Mouse (Mus musculus): ENCODE results near the gene Idh3g. TPM values are rescaled to one million over a fixed set of nuclear protein-coding genes. Genes with fewer than 3 reads are reported as not detected.
"Not testable (repeated sequence)": the region's sequence is repeated elsewhere in the genome, so short reads cannot be mapped to it uniquely, and the experiment has no call there.

Gene Idh3g
- polyA plus RNA-seq, 1 experiment from 2014 or later, result 206 TPM

- Histone ChIP-seq H3K4me2 (replicated peaks; ENCODE audit: low read depth, low read length) (no peak overlapping the region), H3K9me3 (ENCODE audit: control insufficient read depth, low read length) (no peaks in the 10 kb centered on the region), H3K4me3 (ENCODE audit: low read depth, low read length) (no peak overlapping the region), H3K36me3 (ENCODE audit: control insufficient read depth, insufficient read depth, low read length) (no peaks in the 10 kb centered on the region), H3K9ac (ENCODE audit: low read depth, low read length) (no peak overlapping the region), H3K27ac (ENCODE audit: low read depth, low read length) (no peak overlapping the region), H3K4me1 (replicated peaks; ENCODE audit: control insufficient read depth, insufficient read depth, low read length) (no peaks in the 10 kb centered on the region), H3K27me3 (ENCODE audit: control insufficient read depth, insufficient read depth, low read length) (no peaks in the 10 kb centered on the region)
- no peak for ATAC-seq (ENCODE audit: low FRiP score)
- DNase-seq (ENCODE audit: low spot score), result peak; percentile 33
- WGBS, result 57% methylated on average over 9 of the region's 9 CpGs
These were observed 19.4 kb downstream of the Idh3g start for GRCm38 (mm10) chrX:73767267-73767666.

DNA sequence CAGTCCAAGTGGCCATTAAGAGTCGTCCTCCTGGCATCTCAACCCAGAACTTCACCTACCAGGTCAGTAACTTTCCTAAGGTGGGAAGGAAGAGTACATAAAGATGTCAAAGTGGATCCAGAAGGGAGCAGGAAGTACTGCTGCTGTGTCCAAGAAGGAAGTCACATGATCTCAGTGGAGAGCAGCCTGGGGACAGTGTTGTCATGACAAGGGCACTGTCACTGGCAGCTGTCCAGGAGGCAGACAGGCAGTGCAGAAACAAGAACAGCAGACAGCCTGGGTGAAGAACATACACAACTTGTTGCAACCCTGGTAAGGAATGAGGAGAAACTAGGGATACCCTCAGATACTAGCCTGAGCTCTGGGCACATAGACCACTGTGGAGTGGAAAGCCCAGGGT, 21.4 kb downstream of the Idh3g start:
- H3K27ac ChIP-seq (ENCODE audit: low read depth, low read length), result no peak overlapping the region
- 74% methylated on average over 1 of the region's 1 CpGs for WGBS
- DNase-seq (ENCODE audit: low spot score) (no peak), ATAC-seq (ENCODE audit: low FRiP score) (no peak)
- H3K9ac ChIP-seq (ENCODE audit: low read depth, low read length), result no peak overlapping the region
- H3K4me2 ChIP-seq (replicated peaks; ENCODE audit: low read depth, low read length), result no peak overlapping the region
- H3K27me3 ChIP-seq (ENCODE audit: control insufficient read depth, insufficient read depth, low read length), result no peaks in the 10 kb centered on the region
- no peaks in the 10 kb centered on the region for H3K36me3 ChIP-seq (ENCODE audit: control insufficient read depth, insufficient read depth, low read length)
- no peaks in the 10 kb centered on the region for H3K9me3 ChIP-seq (ENCODE audit: control insufficient read depth, low read length)
- H3K4me3 ChIP-seq (ENCODE audit: low read depth, low read length), result no peak overlapping the region
- no peaks in the 10 kb centered on the region for H3K4me1 ChIP-seq (replicated peaks; ENCODE audit: control insufficient read depth, insufficient read depth, low read length)

GRCm38 (mm10) chrX:73758611-73759290, 27.9 kb downstream of the Idh3g start:
- Histone ChIP-seq H3K9ac (ENCODE audit: low read depth, low read length) (no peak overlapping the region), H3K27ac (ENCODE audit: low read depth, low read length) (no peak overlapping the region), H3K27me3 (ENCODE audit: control insufficient read depth, insufficient read depth, low read length) (no peaks in the 10 kb centered on the region), H3K4me3 (ENCODE audit: low read depth, low read length) (no peak overlapping the region), H3K36me3 (ENCODE audit: control insufficient read depth, insufficient read depth, low read length) (no peaks in the 10 kb centered on the region), H3K9me3 (ENCODE audit: control insufficient read depth, low read length) (no peaks in the 10 kb centered on the region), H3K4me2 (replicated peaks; ENCODE audit: low read depth, low read length) (no peak overlapping the region), H3K4me1 (replicated peaks; ENCODE audit: control insufficient read depth, insufficient read depth, low read length) (no peaks in the 10 kb centered on the region)
- no peak for ATAC-seq (ENCODE audit: low FRiP score)
- no peak for DNase-seq (ENCODE audit: low spot score)
- 89% methylated on average over 13 of the region's 13 CpGs for WGBS

GRCm38 (mm10) chrX:73756334-73757140, 30.2 kb downstream of the Idh3g start, which contains the start of gene Plxnb3:
Plxnb3 (plus strand) TSS chrX:73757090.
- Histone ChIP-seq H3K27ac (ENCODE audit: low read depth, low read length) (no peak within 1 kb of the TSS), H3K9ac (ENCODE audit: low read depth, low read length) (no peak within 1 kb of the TSS), H3K4me1 (replicated peaks; ENCODE audit: control insufficient read depth, insufficient read depth, low read length) (no peaks in the 10 kb centered on the region), H3K27me3 (ENCODE audit: control insufficient read depth, insufficient read depth, low read length) (no peaks in the 10 kb centered on the region), H3K4me3 (ENCODE audit: low read depth, low read length) (no peak within 1 kb of the TSS), H3K9me3 (ENCODE audit: control insufficient read depth, low read length) (no peaks in the 10 kb centered on the region), H3K36me3 (ENCODE audit: control insufficient read depth, insufficient read depth, low read length) (no peaks in the 10 kb centered on the region), H3K4me2 (replicated peaks; ENCODE audit: low read depth, low read length) (no peak within 1 kb of the TSS)
- ATAC-seq (ENCODE audit: low FRiP score), result no peak
- no peak for DNase-seq (ENCODE audit: low spot score)
- 67% methylated on average over 5 of the region's 5 CpGs for WGBS

DNA sequence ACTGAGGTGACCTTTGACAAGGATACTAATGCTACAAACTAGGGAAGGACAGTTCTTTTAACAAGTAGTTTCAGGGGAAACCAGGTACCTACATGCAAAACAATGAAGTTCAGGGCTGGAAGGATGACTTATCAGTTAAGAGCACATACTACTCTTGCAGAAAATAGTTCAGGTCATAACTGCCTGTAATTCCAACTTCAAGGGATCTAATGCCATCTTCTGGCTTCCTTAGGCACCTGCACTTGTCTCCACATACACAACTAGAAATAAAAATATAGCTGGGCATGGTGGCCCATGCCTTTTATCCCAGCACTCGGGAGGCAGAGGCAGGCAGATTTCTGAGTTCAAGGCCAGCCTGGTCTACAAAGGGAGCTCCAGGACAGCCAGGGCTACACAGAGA, 37.7 kb downstream of the Idh3g start:
- ATAC-seq (ENCODE audit: low FRiP score), result no peak

GRCm38 (mm10) chrX:73744774-73745481, 41.8 kb downstream of the Idh3g start:
- DNase-seq (ENCODE audit: low spot score), result no peak
- no peak overlapping the region for H3K27ac ChIP-seq (ENCODE audit: low read depth, low read length)
- 92% methylated on average over 1 of the region's 1 CpGs for WGBS

More for the DNA sequence above, 37.7 kb downstream of the Idh3g start:
- DNase-seq (ENCODE audit: low spot score), result no peak
- H3K4me2 ChIP-seq (replicated peaks; ENCODE audit: low read depth, low read length), result no peak overlapping the region
- H3K4me1 ChIP-seq (replicated peaks; ENCODE audit: control insufficient read depth, insufficient read depth, low read length), result no peaks in the 10 kb centered on the region
- WGBS, result 73% methylated on average over 1 of the region's 1 CpGs
- no peak overlapping the region for H3K9ac ChIP-seq (ENCODE audit: low read depth, low read length)
- H3K27me3 ChIP-seq (ENCODE audit: control insufficient read depth, insufficient read depth, low read length), result no peaks in the 10 kb centered on the region
- no peaks in the 10 kb centered on the region for H3K36me3 ChIP-seq (ENCODE audit: control insufficient read depth, insufficient read depth, low read length)
- H3K27ac ChIP-seq (ENCODE audit: low read depth, low read length), result no peak overlapping the region
- H3K4me3 ChIP-seq (ENCODE audit: low read depth, low read length), result no peak overlapping the region
- H3K9me3 ChIP-seq (ENCODE audit: control insufficient read depth, low read length), result no peaks in the 10 kb centered on the region

GRCm38 (mm10) chrX:73739841-73740240, 46.9 kb downstream of the Idh3g start:
- not testable (repeated sequence) for ATAC-seq (ENCODE audit: low FRiP score); H3K9ac ChIP-seq (ENCODE audit: low read depth, low read length); H3K9me3 ChIP-seq (ENCODE audit: control insufficient read depth, low read length); H3K27me3 ChIP-seq (ENCODE audit: control insufficient read depth, insufficient read depth, low read length); H3K4me2 ChIP-seq (replicated peaks; ENCODE audit: low read depth, low read length); H3K4me3 ChIP-seq (ENCODE audit: low read depth, low read length); H3K4me1 ChIP-seq (replicated peaks; ENCODE audit: control insufficient read depth, insufficient read depth, low read length); H3K27ac ChIP-seq (ENCODE audit: low read depth, low read length); DNase-seq (ENCODE audit: low spot score); H3K36me3 ChIP-seq (ENCODE audit: control insufficient read depth, insufficient read depth, low read length)
- 94% methylated on average over 7 of the region's 7 CpGs for WGBS

More at GRCm38 (mm10) chrX:73744774-73745481, 41.8 kb downstream of the Idh3g start:
- no peaks in the 10 kb centered on the region for H3K4me1 ChIP-seq (replicated peaks; ENCODE audit: control insufficient read depth, insufficient read depth, low read length)
- H3K9me3 ChIP-seq (ENCODE audit: control insufficient read depth, low read length), result no peaks in the 10 kb centered on the region
- H3K4me3 ChIP-seq (ENCODE audit: low read depth, low read length), result no peak overlapping the region
- H3K9ac ChIP-seq (ENCODE audit: low read depth, low read length), result no peak overlapping the region
- H3K4me2 ChIP-seq (replicated peaks; ENCODE audit: low read depth, low read length), result no peak overlapping the region
- no peaks in the 10 kb centered on the region for H3K27me3 ChIP-seq (ENCODE audit: control insufficient read depth, insufficient read depth, low read length)
- H3K36me3 ChIP-seq (ENCODE audit: control insufficient read depth, insufficient read depth, low read length), result no peaks in the 10 kb centered on the region
- no peak for ATAC-seq (ENCODE audit: low FRiP score)

DNA sequence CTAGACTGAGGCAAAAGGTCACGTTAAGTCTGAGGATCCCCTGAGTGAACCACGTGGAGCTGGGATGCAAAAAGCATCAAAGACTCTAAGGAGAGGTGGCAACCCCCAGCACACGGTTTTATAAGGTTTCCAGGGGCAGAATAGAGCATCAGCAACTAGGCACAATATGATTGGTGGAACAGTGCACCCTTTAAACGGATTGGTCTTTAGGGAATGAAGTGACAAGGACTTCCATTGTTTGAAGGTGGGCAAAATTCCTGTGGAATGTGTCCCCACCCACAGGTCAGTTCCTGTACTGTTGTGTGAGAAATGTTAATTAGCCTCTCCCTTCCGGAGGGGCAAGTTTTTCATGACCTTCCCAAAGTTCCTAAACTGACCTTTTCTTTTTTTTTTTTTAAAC, 47.5 kb downstream of the Idh3g start:
- ATAC-seq (ENCODE audit: low FRiP score) (no peak), DNase-seq (ENCODE audit: low spot score) (no peak)
- H3K4me3 ChIP-seq (ENCODE audit: low read depth, low read length), result no peak overlapping the region
- no peak overlapping the region for H3K4me2 ChIP-seq (replicated peaks; ENCODE audit: low read depth, low read length)
- no peaks in the 10 kb centered on the region for H3K4me1 ChIP-seq (replicated peaks; ENCODE audit: control insufficient read depth, insufficient read depth, low read length)
- no peaks in the 10 kb centered on the region for H3K27me3 ChIP-seq (ENCODE audit: control insufficient read depth, insufficient read depth, low read length)
- H3K9ac ChIP-seq (ENCODE audit: low read depth, low read length), result no peak overlapping the region
- WGBS, result 62% methylated on average over 5 of the region's 5 CpGs
- H3K9me3 ChIP-seq (ENCODE audit: control insufficient read depth, low read length), result no peaks in the 10 kb centered on the region
- no peak overlapping the region for H3K27ac ChIP-seq (ENCODE audit: low read depth, low read length)
- no peaks in the 10 kb centered on the region for H3K36me3 ChIP-seq (ENCODE audit: control insufficient read depth, insufficient read depth, low read length)

Measured in hindbrain, embryonic 11.5 days (tissue).